Mouse (Mus musculus) embryonic fibroblast, embryonic 13.5 days (primary cell): ENCODE measurements around the gene Synrg. TPM values are rescaled to one million over a fixed set of nuclear protein-coding genes. Genes with fewer than 3 reads are reported as not detected.

Source experiments
- H3K27ac ChIP-seq: 2 replicates; pipeline ENCODE4 v1.5.1; 2012; ENCODE audit warnings: low read length, control low read depth, inconsistent platforms; ENCODE audit not compliant: insufficient read depth
- H3K4me1 ChIP-seq: 2 replicates; pipeline ENCODE4 v1.6.1; 2011; ENCODE audit warnings: low read length; ENCODE audit not compliant: control insufficient read depth, insufficient read depth
- H3K4me3 ChIP-seq: 2 replicates; pipeline ENCODE4 v1.5.1; 2011; ENCODE audit warnings: mild to moderate bottlenecking, control low read depth, low read length; ENCODE audit not compliant: insufficient read depth
- CTCF ChIP-seq: IDR thresholded peaks from 2 replicates; pipeline ENCODE4 v1.5.1; 2011; ENCODE audit warnings: mild to moderate bottlenecking, control low read depth, low read length, moderate library complexity, borderline replicate concordance; ENCODE audit not compliant: insufficient read depth
- POLR2A ChIP-seq: IDR thresholded peaks from 2 replicates; pipeline ENCODE4 v1.6.1; 2011; ENCODE audit warnings: low read depth, mild to moderate bottlenecking, control low read depth, low read length, moderate library complexity
- polyA plus RNA-seq: library from polyadenylated mRNA; stranded (reverse); fragments of >200 nt; gene quantifications from 2 replicates; pipeline ENCODE4 v1.2.4, GENCODE M21; 2011; ENCODE audit warnings: low read depth; ENCODE audit not compliant: missing spikeins, insufficient read length

The Synrg gene
- polyA plus RNA-seq, 1 experiment, result 23.8 TPM

DNA sequence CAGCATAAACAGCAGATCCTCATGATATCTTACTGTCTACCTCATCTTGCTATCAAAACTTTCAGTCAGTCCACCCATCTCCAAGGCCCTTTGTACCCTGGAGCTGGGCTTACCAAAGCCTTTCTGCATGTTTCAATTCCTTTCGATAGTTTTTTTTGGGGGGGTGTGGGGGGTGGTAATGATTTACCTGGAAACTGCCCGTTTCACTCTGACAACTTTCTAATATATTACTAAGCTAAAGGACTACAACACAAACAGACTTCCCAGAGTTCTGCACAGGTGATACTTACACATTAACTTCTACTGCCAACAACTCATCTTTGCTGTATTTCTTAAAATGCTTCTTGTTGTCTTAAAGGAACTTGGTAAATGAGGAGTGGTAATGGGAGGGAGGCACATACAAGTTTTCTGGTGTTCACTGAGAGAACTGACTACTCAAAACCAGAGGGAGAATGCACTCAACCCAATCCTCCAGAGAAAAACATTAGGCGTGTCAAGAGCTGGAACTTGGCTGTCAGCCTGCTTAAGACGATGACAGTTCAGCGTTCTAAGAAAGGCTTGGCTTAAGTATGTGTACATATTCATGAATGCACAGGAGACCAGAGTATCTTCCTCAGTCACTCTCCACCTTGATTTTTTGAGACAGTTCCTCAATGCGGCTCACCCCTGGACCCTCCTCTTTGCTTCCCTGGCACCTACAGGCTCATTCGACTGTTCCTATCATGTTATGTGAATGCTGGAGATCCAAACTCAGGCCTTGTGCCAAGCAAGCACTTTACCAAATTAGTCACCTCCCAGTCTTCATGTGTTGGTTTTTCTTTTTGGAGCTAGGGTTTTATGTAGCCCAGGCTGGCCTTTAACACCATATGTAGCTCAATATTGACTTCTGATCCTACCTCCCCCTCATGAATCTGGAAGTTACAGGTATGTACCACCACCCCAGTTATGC, 109.9 kb downstream of the Synrg start:
- TF ChIP-seq POLR2A (no peak), CTCF (no peak)
- H3K4me3 ChIP-seq, result no peak overlapping the region
- H3K27ac ChIP-seq, result peak overlapping the region; percentile 39; the same call in 1 of the 2 replicates
- H3K4me1 ChIP-seq, result peaks cover 16% of the 10 kb centered on the region

DNA sequence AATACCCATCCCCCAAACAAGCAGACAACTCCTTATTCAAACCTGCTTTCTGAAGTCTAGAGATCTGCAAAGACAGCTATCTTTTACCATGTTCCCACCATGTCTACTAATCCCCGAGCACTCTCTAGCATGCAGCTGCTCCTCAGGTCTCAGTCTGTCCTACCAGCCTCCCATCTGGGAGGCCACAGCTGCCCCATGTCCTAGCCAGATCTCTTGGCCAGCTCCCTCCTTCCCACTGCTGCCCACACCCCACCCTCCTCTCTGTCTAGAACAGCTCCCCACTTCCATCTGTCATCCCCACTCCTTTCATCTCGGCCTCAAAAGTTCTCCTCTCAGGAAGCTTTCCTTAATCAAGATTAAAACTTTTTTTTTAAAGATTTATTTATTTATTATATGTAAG, 112.8 kb downstream of the Synrg start:
- Histone ChIP-seq H3K4me3 (no peak overlapping the region), H3K27ac (no peak overlapping the region), H3K4me1 (peaks cover 27% of the 10 kb centered on the region)
- TF ChIP-seq POLR2A (no peak), CTCF (no peak)

DNA sequence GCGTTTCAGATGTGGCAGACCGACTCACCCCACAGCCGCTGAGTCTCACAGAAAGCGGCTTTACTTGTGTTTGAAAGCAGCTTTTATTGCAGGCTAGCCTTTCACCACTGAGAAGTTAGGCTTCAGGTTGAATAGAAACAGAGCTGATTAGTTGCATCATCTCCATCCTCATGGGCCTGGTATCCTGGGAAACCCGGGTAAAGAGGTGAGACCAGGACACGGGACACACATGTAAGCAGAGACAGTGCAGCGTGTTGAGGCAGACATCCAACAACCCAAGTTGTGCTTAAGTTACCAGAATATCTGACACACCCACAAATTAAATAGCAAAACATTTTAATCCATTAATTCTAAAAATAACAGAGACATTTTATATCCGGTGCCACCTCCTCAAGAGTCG, 114.4 kb downstream of the Synrg start:
- H3K4me3 ChIP-seq, result no peak overlapping the region
- no peak overlapping the region for H3K27ac ChIP-seq
- no peak for TF ChIP-seq POLR2A
- no peak for TF ChIP-seq CTCF
- H3K4me1 ChIP-seq, result peaks cover 21% of the 10 kb centered on the region

DNA sequence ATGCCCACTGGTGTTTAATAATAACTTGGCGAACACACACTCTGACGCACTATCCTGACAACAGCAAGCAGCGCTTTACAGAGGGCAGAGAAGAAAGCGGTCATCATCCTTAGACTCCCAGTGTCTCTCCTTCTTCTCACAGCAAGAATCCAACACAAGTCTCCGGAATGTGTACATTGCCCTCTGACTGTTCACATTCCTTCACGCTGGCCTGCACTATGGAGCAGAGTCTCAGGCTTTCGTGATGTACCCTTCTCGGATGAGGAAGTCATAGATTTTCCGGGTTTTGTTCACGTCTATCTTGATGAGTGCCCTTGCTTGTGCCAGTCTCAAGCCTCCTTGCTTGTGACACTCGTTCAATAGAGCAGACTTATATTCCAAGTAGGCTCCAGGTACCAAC, 115.1 kb downstream of the Synrg start:
- TF ChIP-seq POLR2A, result no peak
- no peak for TF ChIP-seq CTCF
- Histone ChIP-seq H3K4me1 (peaks cover 16% of the 10 kb centered on the region), H3K4me3 (no peak overlapping the region), H3K27ac (no peak overlapping the region)

DNA sequence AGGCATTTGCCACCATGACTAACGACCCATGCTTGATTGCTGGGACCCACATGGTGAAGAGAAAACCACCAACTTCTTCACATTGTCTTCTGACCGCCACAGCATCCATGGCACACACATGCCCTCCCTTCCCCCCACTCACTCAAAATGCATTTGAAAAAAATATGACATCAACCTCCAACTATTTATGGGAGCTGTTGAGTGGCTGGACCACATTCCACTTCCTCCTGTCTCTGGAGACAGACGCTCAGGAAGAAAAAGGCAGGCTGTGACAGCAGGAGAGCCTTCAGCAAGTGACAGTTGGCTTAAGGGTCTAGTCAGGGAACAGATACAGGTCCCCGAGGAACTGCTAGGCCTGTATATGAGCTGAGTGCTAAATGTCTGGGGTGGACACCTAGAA, 115.7 kb downstream of the Synrg start:
- peak overlapping the region; percentile 28; the same call in 1 of the 2 replicates for H3K27ac ChIP-seq
- no peak for TF ChIP-seq POLR2A
- peaks cover 13% of the 10 kb centered on the region for H3K4me1 ChIP-seq
- no peak overlapping the region for H3K4me3 ChIP-seq

DNA sequence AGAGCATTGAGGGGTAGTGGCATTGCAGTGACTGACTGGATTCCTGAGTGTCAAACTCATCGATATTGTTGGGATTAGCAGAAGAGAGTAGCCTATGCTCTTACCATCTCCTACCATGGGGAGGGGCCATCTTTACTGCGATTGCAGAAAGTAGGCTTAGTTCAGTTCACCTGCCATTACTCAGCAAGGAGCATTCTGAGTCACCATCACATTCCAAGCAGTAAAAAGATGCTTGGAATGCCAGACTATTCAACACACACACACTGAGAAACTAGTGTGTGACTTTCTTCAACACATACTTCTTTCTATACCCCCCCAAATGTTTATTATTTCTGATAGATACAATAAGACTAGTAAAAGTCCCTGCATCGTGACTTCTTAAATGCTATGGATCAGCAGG, 116.1 kb downstream of the Synrg start:
- peaks cover 13% of the 10 kb centered on the region for H3K4me1 ChIP-seq
- H3K4me3 ChIP-seq, result no peak overlapping the region
- H3K27ac ChIP-seq, result peak overlapping the region; percentile 28; the same call in 1 of the 2 replicates
- TF ChIP-seq POLR2A, result no peak
- TF ChIP-seq CTCF, result no peak

DNA sequence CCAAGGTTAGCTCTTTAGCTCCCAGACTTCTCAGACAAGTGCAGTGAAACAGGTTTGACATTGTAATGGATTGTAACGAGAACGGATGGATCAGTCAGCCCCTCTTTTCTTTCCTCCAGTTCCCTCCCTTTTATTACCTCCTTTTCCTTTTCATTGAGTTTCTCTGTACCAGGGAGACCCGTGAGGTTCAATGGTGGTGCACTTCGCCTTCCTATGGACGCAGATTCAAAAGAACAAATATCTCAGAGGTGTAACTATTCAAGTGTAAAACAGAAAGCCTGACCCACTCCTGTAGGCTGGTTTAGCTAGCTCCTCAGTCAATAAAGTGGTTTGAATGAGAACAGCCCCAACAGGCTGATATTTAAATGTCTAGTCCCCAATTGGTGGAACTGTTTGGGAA, 117.7 kb downstream of the Synrg start:
- Histone ChIP-seq H3K27ac (no peak overlapping the region), H3K4me1 (peaks cover 13% of the 10 kb centered on the region), H3K4me3 (no peak overlapping the region)
- TF ChIP-seq POLR2A (no peak), CTCF (no peak)

DNA sequence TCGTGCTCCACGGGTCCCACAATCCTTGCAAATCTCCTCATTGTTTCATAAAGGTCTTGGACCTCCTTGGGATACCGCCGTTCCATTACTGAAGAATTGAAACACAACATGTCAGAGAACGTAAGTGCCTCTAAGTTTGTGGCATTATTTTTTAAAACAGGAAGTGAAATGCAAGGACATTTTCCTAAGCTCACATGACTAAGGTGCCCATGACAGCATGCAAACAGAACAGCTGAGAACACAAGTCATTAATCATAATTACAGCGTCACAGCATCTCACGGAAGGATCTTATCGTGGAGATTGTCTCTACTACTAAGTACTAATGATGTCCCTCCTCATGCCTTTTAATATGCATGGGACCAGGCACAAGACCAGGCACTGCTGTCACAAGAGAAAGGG, 126.3 kb downstream of the Synrg start:
- Histone ChIP-seq H3K4me3 (no peak overlapping the region), H3K4me1 (no peaks in the 10 kb centered on the region; the same call in 1 of the 2 replicates), H3K27ac (no peak overlapping the region)
- TF ChIP-seq CTCF, result no peak

Other genes with a start within 250 kb of the Synrg start
- gene Wfdc21, start 217.5 kb upstream of the Synrg start, polyA plus RNA-seq, result not detected in 2 replicates
- gene Heatr6, start 210.7 kb upstream of the Synrg start, polyA plus RNA-seq, result 18.6 and 22.0 TPM in 2 replicates
- gene Hnf1b, start 114.4 kb upstream of the Synrg start, polyA plus RNA-seq, result not detected in 2 replicates
- 30.8 and 31.0 TPM in 2 replicates for gene Ddx52, start 22.4 kb upstream of the Synrg start, polyA plus RNA-seq
- gene Dusp14, start 104.8 kb downstream of the Synrg start, polyA plus RNA-seq, result 16.2 and 21.0 TPM in 2 replicates
- gene Tada2a, start 165.2 kb downstream of the Synrg start, polyA plus RNA-seq, result 26.2 and 33.0 TPM in 2 replicates
- gene Acaca, start 165.2 kb downstream of the Synrg start, polyA plus RNA-seq, result 49.2 and 52.2 TPM in 2 replicates
- gene Gm11437, start 203.0 kb downstream of the Synrg start, polyA plus RNA-seq, result not detected in 2 replicates